Mouse (Mus musculus) heart, adult 8-10 months (tissue): Measurements from ENCODE around the gene Aldh3a2. TPM values are rescaled to one million over a fixed set of nuclear protein-coding genes. Genes with fewer than 3 reads are reported as not detected.
"Not testable (repeated sequence)": the region's sequence is repeated elsewhere in the genome, so short reads cannot be mapped to it uniquely, and the experiment has no call there.

Experiments used
- DNase-seq: peaks from one replicate; pipeline ENCODE4 v3.0.0; 2022; ENCODE audit warnings: low spot score
- total RNA-seq, 4 experiments: library from RNA; stranded (reverse); gene quantifications; 2 replicates each; pipeline ENCODE4 v1.2.4; 2022

Gene Aldh3a2
- total RNA-seq, 4 experiments from 2014 or later, result 32.4 to 40.9 (median 34.3) TPM

DNA sequence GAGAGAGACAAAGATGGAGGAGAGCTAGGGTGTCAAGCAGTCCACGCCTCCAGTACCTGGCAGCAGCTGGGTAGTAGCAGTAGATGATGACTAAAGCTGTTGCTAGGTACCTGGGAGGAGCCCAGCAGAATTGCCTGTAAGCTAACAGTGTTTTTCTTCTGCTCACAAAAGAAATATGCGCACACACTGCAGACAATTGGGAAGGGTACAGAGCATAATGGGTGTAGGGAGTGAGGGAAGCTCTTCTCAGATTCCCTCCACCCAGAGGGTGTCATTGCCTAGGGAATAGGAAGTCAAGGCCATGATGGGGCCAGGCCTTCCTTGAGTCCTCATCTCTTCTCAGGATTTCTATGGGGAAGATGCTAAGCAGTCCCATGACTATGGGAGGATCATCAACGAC lies 51.3 kb downstream of the Aldh3a2 start:
- no peak for DNase-seq

DNA sequence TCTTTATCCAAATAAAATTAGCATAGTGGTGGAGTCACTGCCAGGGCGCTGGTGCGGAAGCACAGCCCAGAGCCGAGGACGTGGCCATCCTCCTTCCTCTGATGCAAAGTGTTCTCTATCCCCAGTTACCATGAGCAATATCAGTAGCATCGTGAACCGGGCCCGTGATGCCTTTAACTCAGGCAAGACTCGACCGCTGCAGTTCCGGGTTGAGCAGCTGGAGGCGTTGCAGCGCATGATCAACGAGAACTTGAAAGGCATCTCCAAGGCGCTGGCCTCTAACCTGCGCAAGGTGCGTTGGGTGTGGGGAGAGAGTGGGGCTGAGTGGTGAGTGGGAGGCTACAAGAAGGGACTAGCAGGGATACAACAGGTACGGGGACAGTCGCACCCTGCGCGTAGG lies 55.2 kb downstream of the Aldh3a2 start:
- DNase-seq, result no peak

GRCm38 (mm10) chr11:61208316-61208715 lies 58.9 kb downstream of the Aldh3a2 start:
- DNase-seq, result peak; percentile 30

GRCm38 (mm10) chr11:61207487-61208246 lies 59.6 kb downstream of the Aldh3a2 start, which contains the start of gene Aldh3a1:
TSS of gene Aldh3a1 (plus strand) at chr11:61207537.
- DNase-seq, result no peak

DNA sequence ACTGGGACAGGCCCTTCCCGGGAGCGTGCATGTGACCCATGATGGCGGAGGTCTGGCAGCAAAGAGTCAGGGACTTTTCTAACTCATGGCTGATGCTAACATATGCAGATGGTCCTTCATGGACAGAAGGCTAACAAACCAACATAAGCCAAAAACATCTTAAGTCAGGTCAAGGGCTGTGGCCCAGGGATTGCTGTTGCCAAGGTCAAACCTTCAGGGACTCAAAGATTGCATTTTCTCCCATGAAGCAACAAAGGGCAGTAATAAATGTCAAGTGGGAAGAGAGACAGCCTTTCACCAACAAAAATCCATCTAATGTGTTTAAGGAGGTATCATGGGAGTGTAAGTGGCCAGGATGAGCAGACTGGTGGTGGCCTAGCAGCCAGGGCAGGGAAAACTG lies 61.1 kb downstream of the Aldh3a2 start:
- no peak for DNase-seq

GRCm38 (mm10) chr11:61205167-61205950 lies 61.9 kb downstream of the Aldh3a2 start:
- no peak for DNase-seq

DNA sequence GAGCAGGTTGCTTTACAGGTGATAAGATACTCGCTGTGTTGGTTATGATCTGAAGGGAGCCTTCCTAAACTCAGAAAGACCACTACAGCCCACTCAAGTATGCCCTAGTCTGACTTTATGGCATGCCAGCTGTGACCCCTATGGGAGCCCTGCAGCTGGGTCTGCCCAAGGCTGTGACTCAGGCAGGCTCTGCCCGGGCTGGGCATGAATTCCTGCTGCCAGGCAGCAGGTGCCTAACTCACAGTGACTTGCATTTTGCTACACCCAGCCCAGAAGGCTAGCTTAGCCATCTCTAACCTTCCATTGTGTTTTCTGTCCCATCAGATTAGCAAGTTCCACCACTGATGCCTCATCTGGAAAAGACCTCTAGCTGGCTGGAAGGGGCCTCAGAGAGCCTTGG lies 64.5 kb downstream of the Aldh3a2 start:
- DNase-seq, result no peak

- no peak for DNase-seq
These were observed 65.1 kb downstream of the Aldh3a2 start for GRCm38 (mm10) chr11:61202186-61202585.

DNA sequence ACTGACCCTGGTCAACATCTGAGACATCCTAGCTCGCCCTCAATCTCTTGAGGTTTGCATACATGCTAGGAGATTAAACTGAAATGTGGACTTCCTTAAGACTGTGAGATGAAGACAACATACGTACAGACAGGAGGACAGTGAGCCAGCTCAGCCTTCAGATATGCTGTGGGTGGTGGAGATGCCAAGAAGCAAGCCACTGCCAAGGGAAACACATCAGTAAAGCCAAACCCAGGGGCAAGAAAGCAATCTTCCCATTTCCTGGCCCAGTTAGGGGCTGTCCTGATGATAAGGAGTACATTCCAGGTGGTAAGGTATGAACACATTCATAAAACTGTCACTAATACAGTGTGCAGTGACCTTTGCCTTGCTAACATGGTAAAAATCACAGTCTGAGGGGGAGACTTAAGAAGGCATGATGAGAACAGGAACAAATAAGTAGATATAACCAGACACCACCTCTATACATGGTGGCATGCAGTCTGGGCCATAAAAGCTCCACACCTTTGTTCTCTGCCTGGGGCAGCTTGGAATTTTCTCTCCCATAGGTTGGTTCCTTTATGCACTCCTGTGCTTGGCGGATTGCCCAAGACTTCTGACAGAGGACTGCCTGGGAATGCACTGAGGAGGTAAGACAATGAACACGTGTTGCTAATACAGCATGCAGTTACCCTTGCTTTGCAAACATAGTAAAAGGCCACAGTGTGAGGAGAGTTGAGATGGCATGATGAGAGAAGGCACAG lies 67.5 kb downstream of the Aldh3a2 start:
- DNase-seq, result no peak

DNA sequence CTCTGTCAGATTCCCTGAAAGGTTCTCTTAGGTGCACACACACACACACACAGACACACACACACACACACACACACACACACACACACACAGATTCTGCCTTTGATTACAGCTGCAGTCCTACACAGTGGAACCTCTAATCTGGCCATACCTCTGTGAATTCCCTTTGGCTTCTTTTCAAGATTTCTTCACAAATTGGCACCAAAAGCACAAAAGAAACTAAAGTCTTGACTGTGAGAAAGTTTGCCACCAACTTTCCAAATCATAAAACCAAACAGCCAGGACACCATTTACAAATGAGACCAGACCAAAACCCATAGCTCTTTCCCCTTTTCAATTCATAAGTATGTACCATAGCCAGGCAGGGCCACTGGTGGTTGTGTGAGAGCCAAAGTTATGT lies 69.3 kb downstream of the Aldh3a2 start:
- no peak for DNase-seq

GRCm38 (mm10) chr11:61196616-61197353 lies 70.5 kb downstream of the Aldh3a2 start:
- no peak for DNase-seq

DNA sequence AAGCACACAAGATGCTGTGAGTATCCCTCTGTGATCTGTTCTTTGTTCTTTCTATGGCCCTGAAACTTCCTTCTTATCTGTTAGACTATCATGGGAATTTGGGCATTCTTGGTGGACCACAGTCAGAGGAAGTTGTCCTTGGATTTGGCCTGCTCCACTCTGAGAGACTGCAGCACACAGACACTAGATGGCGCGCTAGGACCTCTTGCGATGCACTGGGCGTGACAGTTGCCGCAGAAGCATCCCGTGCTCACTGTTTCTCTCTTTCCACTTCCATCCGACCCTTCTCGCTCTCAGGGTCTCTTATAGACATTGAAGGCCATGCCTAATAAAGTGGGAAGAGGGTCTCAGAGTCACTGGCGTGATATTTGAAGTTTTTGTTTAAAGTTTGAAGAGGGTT lies 73.9 kb downstream of the Aldh3a2 start:
- DNase-seq, result peak; percentile 77

- no peak for DNase-seq
These were observed 74.5 kb downstream of the Aldh3a2 start for GRCm38 (mm10) chr11:61192779-61193178.

DNA sequence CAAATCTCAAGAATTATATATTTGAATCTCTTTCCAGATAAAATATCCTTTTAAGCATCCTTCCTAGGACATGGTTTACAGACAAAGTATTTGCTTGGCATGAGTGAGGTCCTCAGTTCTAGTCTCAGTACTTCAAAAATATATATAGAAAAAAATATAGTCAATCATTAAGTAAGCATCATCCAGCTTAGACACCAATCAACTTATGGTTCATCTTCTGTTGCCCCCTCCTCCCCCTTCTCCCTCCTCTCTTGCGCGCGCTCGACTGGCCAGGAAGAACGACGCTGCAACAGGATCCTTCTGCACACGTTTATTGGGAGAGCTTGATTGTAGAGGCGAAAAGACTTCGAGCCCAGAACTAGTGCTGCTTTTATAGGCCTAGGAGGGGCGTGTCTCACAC lies 75.1 kb downstream of the Aldh3a2 start:
- DNase-seq, result not testable (repeated sequence)

- no peak for DNase-seq
These were observed 76.5 kb downstream of the Aldh3a2 start for GRCm38 (mm10) chr11:61190776-61191175.

- no peak for DNase-seq
These were observed 83.4 kb downstream of the Aldh3a2 start for GRCm38 (mm10) chr11:61183820-61184219.

DNA sequence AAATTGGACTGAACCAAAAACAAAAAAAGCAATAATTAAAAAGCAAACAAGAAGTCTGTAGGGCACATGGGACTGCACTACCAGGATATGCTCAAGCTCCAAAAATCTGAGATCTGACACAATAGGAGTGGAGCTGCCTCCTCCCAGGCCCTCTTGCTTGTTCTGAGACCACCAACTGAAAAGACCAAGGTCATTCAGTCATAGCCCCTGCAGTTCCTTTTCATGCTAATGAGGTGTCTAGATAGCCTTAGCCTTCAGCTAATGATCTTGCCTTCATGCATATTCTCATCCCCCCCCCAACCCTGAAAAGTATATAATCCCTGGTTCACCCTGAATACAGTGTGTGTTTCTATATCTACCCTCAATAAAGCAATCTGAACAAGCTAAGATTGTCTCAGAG lies 85.6 kb downstream of the Aldh3a2 start:
- no peak for DNase-seq

- DNase-seq, result no peak
These were observed 86.9 kb downstream of the Aldh3a2 start for GRCm38 (mm10) chr11:61180361-61180760.

- DNase-seq, result no peak
These were observed 90.9 kb downstream of the Aldh3a2 start for GRCm38 (mm10) chr11:61176321-61176720.

GRCm38 (mm10) chr11:61175778-61176177 lies 91.5 kb downstream of the Aldh3a2 start:
- no peak for DNase-seq

- peak; percentile 100 for DNase-seq
These were observed 92.2 kb downstream of the Aldh3a2 start, which contains the start of gene Usp22 for GRCm38 (mm10) chr11:61174821-61175658. TSS of gene Usp22 (minus strand) at chr11:61175055.
